Comparison of ENCODE assay signal across 21 mouse cellular contexts in the genomic region with DNA sequence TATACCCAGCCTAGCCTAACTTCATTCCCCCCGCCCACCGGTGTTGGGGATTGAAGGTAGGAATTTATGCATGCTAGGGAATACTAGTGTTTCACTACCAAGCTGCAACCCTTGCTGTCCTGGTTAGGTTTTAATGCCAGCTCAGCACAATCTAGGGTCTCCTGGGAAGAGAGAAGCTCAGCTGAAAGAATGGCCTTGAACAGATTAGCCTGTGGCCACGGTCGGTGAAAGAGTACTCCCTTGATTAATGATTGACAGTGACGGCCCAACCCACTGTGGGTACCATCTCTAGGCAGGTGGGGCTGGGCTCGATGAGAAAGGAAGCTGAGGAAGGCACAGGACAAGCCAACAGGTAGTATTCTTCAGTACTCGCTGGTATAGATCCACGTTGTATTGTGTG. TPM values are rescaled to one million over a fixed set of nuclear protein-coding genes. Genes with fewer than 3 reads are reported as not detected.
DNase-seq lines count a peak whose midpoint lies in the region; ATAC-seq lines count a peak whose summit lies in the region.
"Had no signal": no experiment of that assay in that cellular context is flagged by ENCODE, and none has a peak within 500 bp of the region (broad histone marks: within the 10 kb centered on the region; RNA-seq: fewer than 3 reads in every experiment).

No protein-coding gene starts in this region.

- peak overlapping the region; percentile 40; the same call in 1 of the 2 replicates for H3K27ac ChIP-seq in kidney, embryonic 16.5 days (ENCODE audit: low read length)
- no peak overlapping the region for H3K27ac ChIP-seq in liver, embryonic 12.5 days
- H3K27ac ChIP-seq: embryonic facial prominence, embryonic 15.5 days; heart, embryonic 10.5 days; limb, embryonic 10.5 days; stomach, postnatal 0 days had no signal

- no peak overlapping the region for H3K4me3 ChIP-seq in kidney, embryonic 16.5 days (ENCODE audit: low read length)
- H3K4me3 ChIP-seq in liver, embryonic 12.5 days, result no peak overlapping the region
- H3K4me3 ChIP-seq: embryonic facial prominence, embryonic 15.5 days; heart, embryonic 10.5 days; limb, embryonic 10.5 days had no signal

- peak; percentile 27 for DNase-seq in kidney, adult 11 months
- no peak for DNase-seq in kidney, adult 18-20 months
- no peak for DNase-seq in ovary, adult 18-20 months (ENCODE audit: low spot score)
- DNase-seq in cerebellum, adult 11 months, result no peak
- no peak for DNase-seq in layer of hippocampus, postnatal 14 days (ENCODE audit: low spot score in 2 of 2)
- DNase-seq in layer of hippocampus, adult 18-20 months (ENCODE audit: low spot score in 2 of 2), result no peak
- DNase-seq: adrenal gland, adult 8-10 months; cerebellum, postnatal 10 days; forebrain, postnatal 0 days; lung, adult 18-20 months; lung, postnatal 36 days; retina, postnatal 1 day; right cerebral cortex, postnatal 4 days had no signal

- H3K4me2 ChIP-seq in kidney, embryonic 16.5 days (replicated peaks; ENCODE audit: low read depth, low read length), result no peak overlapping the region
- H3K4me2 ChIP-seq in liver, embryonic 12.5 days, result no peak overlapping the region
- H3K4me2 ChIP-seq: embryonic facial prominence, embryonic 15.5 days had no signal

- WGBS in kidney, embryonic 16.5 days, result 67% methylated on average over 8 of the region's 8 CpGs
- WGBS in liver, embryonic 12.5 days (ENCODE audit: insufficient replicate concordance), result 69% methylated on average over 8 of the region's 8 CpGs

- no peaks in the 10 kb centered on the region for H3K27me3 ChIP-seq in kidney, embryonic 16.5 days (ENCODE audit: insufficient read depth, low read length)
- no peaks in the 10 kb centered on the region for H3K27me3 ChIP-seq in liver, embryonic 12.5 days (replicated peaks)
- H3K27me3 ChIP-seq: embryonic facial prominence, embryonic 15.5 days; Patski had no signal

- no peaks in the 10 kb centered on the region; the same call in 1 of the 2 replicates for H3K9me3 ChIP-seq in kidney, embryonic 16.5 days (ENCODE audit: low read length)
- no peaks in the 10 kb centered on the region for H3K9me3 ChIP-seq in liver, embryonic 12.5 days (replicated peaks)
- H3K9me3 ChIP-seq: embryonic facial prominence, embryonic 15.5 days; heart, embryonic 10.5 days; limb, embryonic 10.5 days had no signal

- ATAC-seq in kidney, embryonic 16.5 days (ENCODE audit: low FRiP score, low TSS enrichment), result peak; percentile 73
- ATAC-seq in liver, embryonic 12.5 days, result peak; percentile 66
- ATAC-seq: forebrain, postnatal 0 days; midbrain, embryonic 16.5 days; Patski had no signal

- 0 out of 2 replicates have a peak, but pooled peaks cover 3% of the 10 kb centered on the region for H3K4me1 ChIP-seq in kidney, embryonic 16.5 days (ENCODE audit: insufficient read depth, low read length)
- H3K4me1 ChIP-seq in liver, embryonic 12.5 days, result no peaks in the 10 kb centered on the region

- no peak overlapping the region for H3K9ac ChIP-seq in kidney, embryonic 16.5 days (replicated peaks; ENCODE audit: low read length)
- H3K9ac ChIP-seq in liver, embryonic 12.5 days, result no peak overlapping the region
- H3K9ac ChIP-seq: embryonic facial prominence, embryonic 15.5 days; forebrain, postnatal 0 days had no signal

- H3K36me3 ChIP-seq in kidney, embryonic 16.5 days (ENCODE audit: insufficient read depth, low read length), result no peaks in the 10 kb centered on the region
- H3K36me3 ChIP-seq in liver, embryonic 12.5 days, result no peaks in the 10 kb centered on the region
- H3K36me3 ChIP-seq: embryonic facial prominence, embryonic 15.5 days; heart, embryonic 10.5 days; limb, embryonic 10.5 days had no signal

RNA-seq across cellular contexts. Expression of gene Wwox, which starts 40.3 kb away (rescaled TPM):
- 19.7 and 20.2 TPM in 2 replicates for polyA plus RNA-seq in kidney, embryonic 16.5 days (2015; fragmentation: Nextera tagmentation; extraction: Ambion mirVana)
- 4.9 and 5.2 TPM in 2 replicates for polyA plus RNA-seq in liver, embryonic 12.5 days (2016; fragmentation: Nextera tagmentation; extraction: Ambion mirVana)
- total RNA-seq in layer of hippocampus, postnatal 14 days (2021), result 10 to 100 TPM; 11.2 to 12.3 TPM
- 10 to 100 TPM; 14.9 to 15.3 TPM for total RNA-seq in layer of hippocampus, adult 18-20 months (2021)
